19 mouse cellular contexts compared by ENCODE assay signal in genomic region chr4:140047807-140048362, GRCm38 (mm10).
DNase-seq lines count a peak whose midpoint lies in the region; ATAC-seq lines count a peak whose summit lies in the region.
"Had no signal": no experiment of that assay in that cellular context is flagged by ENCODE, and none has a peak within 500 bp of the region (broad histone marks: within the 10 kb centered on the region; RNA-seq: fewer than 3 reads in every experiment).

No protein-coding gene starts in this region.

- H3K4me1 ChIP-seq in forebrain, embryonic 15.5 days, result peaks cover 12% of the 10 kb centered on the region
- H3K4me1 ChIP-seq in forebrain, embryonic 10.5 days, result peaks cover 7% of the 10 kb centered on the region
- peaks cover 6% of the 10 kb centered on the region for H3K4me1 ChIP-seq in midbrain, embryonic 12.5 days
- H3K4me1 ChIP-seq in midbrain, embryonic 15.5 days, result peaks cover 6% of the 10 kb centered on the region; the same call in 1 of the 2 replicates
- H3K4me1 ChIP-seq in forebrain, embryonic 16.5 days (replicated peaks; ENCODE audit: control insufficient read depth, insufficient read depth, low read length), result 0 out of 2 replicates have a peak, but pooled peaks cover 4% of the 10 kb centered on the region
- H3K4me1 ChIP-seq: embryonic facial prominence, embryonic 13.5 days; limb, embryonic 15.5 days had no signal

- no peaks in the 10 kb centered on the region for H3K27me3 ChIP-seq in forebrain, embryonic 15.5 days
- no peaks in the 10 kb centered on the region for H3K27me3 ChIP-seq in forebrain, embryonic 10.5 days (ENCODE audit: poor library complexity, severe bottlenecking)
- H3K27me3 ChIP-seq in midbrain, embryonic 12.5 days, result peaks cover 5% of the 10 kb centered on the region; the same call in 1 of the 2 replicates
- no peaks in the 10 kb centered on the region for H3K27me3 ChIP-seq in midbrain, embryonic 15.5 days (replicated peaks)
- H3K27me3 ChIP-seq in forebrain, embryonic 16.5 days (replicated peaks; ENCODE audit: control insufficient read depth, insufficient read depth, low read length), result no peaks in the 10 kb centered on the region
- H3K27me3 ChIP-seq: embryonic facial prominence, embryonic 13.5 days had no signal

- no peak overlapping the region for H3K4me3 ChIP-seq in forebrain, embryonic 15.5 days
- H3K4me3 ChIP-seq in forebrain, embryonic 10.5 days, result no peak overlapping the region
- no peak overlapping the region for H3K4me3 ChIP-seq in midbrain, embryonic 12.5 days
- H3K4me3 ChIP-seq in midbrain, embryonic 15.5 days, result no peak overlapping the region
- H3K4me3 ChIP-seq in forebrain, embryonic 16.5 days (replicated peaks; ENCODE audit: low read length), result no peak overlapping the region
- H3K4me3 ChIP-seq: embryonic facial prominence, embryonic 13.5 days; heart, embryonic 12.5 days; limb, embryonic 15.5 days; myocyte had no signal

- no peak overlapping the region for H3K9ac ChIP-seq in forebrain, embryonic 15.5 days (replicated peaks)
- no peak overlapping the region for H3K9ac ChIP-seq in midbrain, embryonic 12.5 days (replicated peaks)
- no peak overlapping the region for H3K9ac ChIP-seq in midbrain, embryonic 15.5 days
- no peak overlapping the region for H3K9ac ChIP-seq in forebrain, embryonic 16.5 days (replicated peaks; ENCODE audit: low read depth, low read length)
- H3K9ac ChIP-seq: embryonic facial prominence, embryonic 13.5 days; heart, embryonic 12.5 days; limb, embryonic 15.5 days had no signal

- DNase-seq in forebrain, embryonic 10.5 days (ENCODE audit: extremely low spot score, low spot score), result no peak
- peak; percentile 62 for DNase-seq in retina, postnatal 7 days (ENCODE audit: low read depth, low spot score)
- DNase-seq in thymus, postnatal 36 days, result no peak
- DNase-seq: cerebellum, adult 9-10 months; gastrocnemius, postnatal 36 days; heart, postnatal 4 days; kidney, adult 18-20 months; kidney, postnatal 36 days; lung, postnatal 36 days; right cerebral cortex, postnatal 4 days; thymus, adult 2 months had no signal

- H3K4me2 ChIP-seq in forebrain, embryonic 15.5 days (replicated peaks), result no peak overlapping the region
- no peak overlapping the region for H3K4me2 ChIP-seq in midbrain, embryonic 12.5 days (replicated peaks)
- H3K4me2 ChIP-seq in midbrain, embryonic 15.5 days, result no peak overlapping the region
- H3K4me2 ChIP-seq in forebrain, embryonic 16.5 days (ENCODE audit: low read length), result no peak overlapping the region
- H3K4me2 ChIP-seq: embryonic facial prominence, embryonic 13.5 days; heart, embryonic 12.5 days; limb, embryonic 15.5 days had no signal

- 65% methylated on average over 10 of the region's 10 CpGs for WGBS in forebrain, embryonic 15.5 days
- WGBS in forebrain, embryonic 10.5 days, result 79% methylated on average over 10 of the region's 10 CpGs
- WGBS in midbrain, embryonic 12.5 days, result 66% methylated on average over 10 of the region's 10 CpGs
- WGBS in midbrain, embryonic 15.5 days, result 68% methylated on average over 10 of the region's 10 CpGs
- 55% methylated on average over 10 of the region's 10 CpGs for WGBS in forebrain, embryonic 16.5 days

- no peaks in the 10 kb centered on the region for H3K9me3 ChIP-seq in forebrain, embryonic 15.5 days
- peaks cover 11% of the 10 kb centered on the region; the same call in 1 of the 2 replicates for H3K9me3 ChIP-seq in forebrain, embryonic 10.5 days
- 0 out of 2 replicates have a peak, but pooled peaks cover 4% of the 10 kb centered on the region for H3K9me3 ChIP-seq in midbrain, embryonic 12.5 days
- H3K9me3 ChIP-seq in midbrain, embryonic 15.5 days, result no peaks in the 10 kb centered on the region
- H3K9me3 ChIP-seq in forebrain, embryonic 16.5 days (ENCODE audit: control insufficient read depth, low read length), result peaks cover 4% of the 10 kb centered on the region
- H3K9me3 ChIP-seq: limb, embryonic 15.5 days had no signal

- no peaks in the 10 kb centered on the region for H3K36me3 ChIP-seq in forebrain, embryonic 15.5 days
- no peaks in the 10 kb centered on the region for H3K36me3 ChIP-seq in forebrain, embryonic 10.5 days (replicated peaks)
- H3K36me3 ChIP-seq in midbrain, embryonic 12.5 days, result no peaks in the 10 kb centered on the region
- no peaks in the 10 kb centered on the region for H3K36me3 ChIP-seq in midbrain, embryonic 15.5 days (replicated peaks)
- no peaks in the 10 kb centered on the region for H3K36me3 ChIP-seq in forebrain, embryonic 16.5 days (ENCODE audit: control insufficient read depth, insufficient read depth)
- H3K36me3 ChIP-seq: embryonic facial prominence, embryonic 13.5 days; heart, embryonic 12.5 days; limb, embryonic 15.5 days had no signal

- no peak overlapping the region for H3K27ac ChIP-seq in forebrain, embryonic 15.5 days (replicated peaks)
- H3K27ac ChIP-seq in forebrain, embryonic 10.5 days, result no peak overlapping the region
- H3K27ac ChIP-seq in midbrain, embryonic 12.5 days (replicated peaks), result no peak overlapping the region
- H3K27ac ChIP-seq in midbrain, embryonic 15.5 days, result no peak overlapping the region
- H3K27ac ChIP-seq in forebrain, embryonic 16.5 days (ENCODE audit: low read length), result no peak overlapping the region
- H3K27ac ChIP-seq: embryonic facial prominence, embryonic 13.5 days; limb, embryonic 15.5 days had no signal

- ATAC-seq in forebrain, embryonic 15.5 days (replicated peaks), result peak; percentile 57; the same call in 1 of the 2 replicates
- peak; percentile 34; the same call in 1 of the 2 replicates for ATAC-seq in midbrain, embryonic 12.5 days (ENCODE audit: low FRiP score, low read depth)
- ATAC-seq in midbrain, embryonic 15.5 days (replicated peaks), result no peak
- peak; percentile 73 for ATAC-seq in forebrain, embryonic 16.5 days
